Mouse (Mus musculus) cerebellum, adult 2 months (tissue): ENCODE measurements at regions not wholly inside any gene's neighbourhood (a gene's known extent, or its start where the extent isn't known, plus 50 kb on each side); places are given as distances from the start of the nearest gene placed in this dataset.

Experiments used
- CTCF ChIP-seq: fragments of 200-500 bp; IDR thresholded peaks from 2 replicates; pipeline ENCODE4 v1.5.1; 2011; ENCODE audit warnings: low read depth, mild to moderate bottlenecking, control low read depth, low read length, moderate library complexity, borderline replicate concordance; ENCODE audit not compliant: insufficient read depth
- POLR2A ChIP-seq: fragments of 200-500 bp; IDR thresholded peaks from 2 replicates; pipeline ENCODE4 v1.6.1; 2011; ENCODE audit warnings: low read length, control low read depth, borderline replicate concordance; ENCODE audit not compliant: insufficient read depth

DNA sequence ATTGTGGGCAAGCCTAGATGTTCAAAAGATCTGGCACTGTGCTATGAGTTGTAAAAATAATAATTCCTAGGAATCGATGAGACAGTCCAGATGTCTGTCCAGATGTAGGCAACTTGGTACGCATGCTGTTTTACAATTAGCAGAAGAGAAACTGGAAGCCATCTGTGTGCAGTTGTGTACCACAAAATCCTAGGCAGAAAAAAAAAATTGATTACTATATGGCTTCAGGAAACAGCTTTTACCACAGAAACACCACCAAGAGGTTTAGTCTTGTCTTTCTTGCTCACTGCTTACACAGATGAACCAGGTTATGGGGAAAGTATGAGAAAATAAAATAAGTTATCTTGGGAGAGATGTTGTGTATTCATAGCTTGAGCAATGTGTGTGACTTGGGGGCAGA lies 109.5 kb upstream of the Peli1 start:
- TF ChIP-seq CTCF: no peak
- TF ChIP-seq POLR2A: no peak
